Mouse (Mus musculus): ENCODE results near the gene Prodh2.
A peak's percentile ranks its signal among the peaks of the same experiment; 100 is the strongest.
"Not testable (repeated sequence)": the region's sequence is repeated elsewhere in the genome, so short reads cannot be mapped to it uniquely, and the experiment has no call there.

The Prodh2 gene

GRCm38 (mm10) chr7:30493401-30493931, at the start of gene Prodh2:
TSS of gene Prodh2 (plus strand) at chr7:30493622.
- DNase-seq, result peak in 1 of 2 experiments; percentile 23

GRCm38 (mm10) chr7:30443696-30444095, 49.7 kb upstream of the Prodh2 start:
- peak in 1 of 2 experiments; percentile 19 for DNase-seq

DNA sequence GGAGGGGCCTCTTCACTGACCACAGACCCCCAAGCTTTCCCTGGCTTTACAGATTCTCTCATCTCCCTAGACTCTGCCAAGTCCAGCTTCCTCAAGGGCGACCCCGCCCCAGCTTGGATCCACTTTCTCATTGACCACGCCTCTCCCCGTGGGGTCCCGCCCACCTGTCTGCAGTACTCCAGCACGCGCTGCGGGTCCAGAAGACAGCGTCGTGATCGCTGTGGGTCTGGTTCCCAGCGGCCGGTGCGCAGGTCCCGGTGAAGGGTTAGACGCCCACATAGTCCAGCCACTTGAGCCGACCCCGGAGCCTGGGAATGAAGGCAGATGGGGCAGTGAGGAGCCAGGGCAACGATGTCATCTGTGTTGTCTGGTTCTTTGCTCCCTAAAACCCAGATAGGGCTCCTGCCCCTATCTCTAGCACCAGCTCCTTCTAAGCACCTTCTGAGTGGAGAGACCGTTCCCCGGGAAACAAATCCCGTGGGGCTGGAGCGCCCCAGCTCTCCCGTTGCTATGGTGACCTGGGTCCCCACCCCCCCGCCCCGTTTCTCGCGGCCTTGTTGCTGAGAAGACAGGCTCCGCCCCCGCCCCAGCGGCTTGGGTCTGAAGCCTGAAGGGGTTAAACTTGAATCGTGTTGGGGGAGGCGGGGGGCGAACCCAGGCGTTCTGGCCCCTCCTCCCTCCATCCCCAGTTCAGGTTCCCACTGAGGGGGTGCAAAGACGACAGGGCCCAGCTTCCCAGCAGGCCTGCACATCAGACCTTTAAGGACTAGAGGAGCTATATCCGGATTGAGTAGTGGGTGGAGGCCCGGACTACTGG, 49.1 kb upstream of the Prodh2 start:
- peak; percentile 46 to 68 for DNase-seq

DNA sequence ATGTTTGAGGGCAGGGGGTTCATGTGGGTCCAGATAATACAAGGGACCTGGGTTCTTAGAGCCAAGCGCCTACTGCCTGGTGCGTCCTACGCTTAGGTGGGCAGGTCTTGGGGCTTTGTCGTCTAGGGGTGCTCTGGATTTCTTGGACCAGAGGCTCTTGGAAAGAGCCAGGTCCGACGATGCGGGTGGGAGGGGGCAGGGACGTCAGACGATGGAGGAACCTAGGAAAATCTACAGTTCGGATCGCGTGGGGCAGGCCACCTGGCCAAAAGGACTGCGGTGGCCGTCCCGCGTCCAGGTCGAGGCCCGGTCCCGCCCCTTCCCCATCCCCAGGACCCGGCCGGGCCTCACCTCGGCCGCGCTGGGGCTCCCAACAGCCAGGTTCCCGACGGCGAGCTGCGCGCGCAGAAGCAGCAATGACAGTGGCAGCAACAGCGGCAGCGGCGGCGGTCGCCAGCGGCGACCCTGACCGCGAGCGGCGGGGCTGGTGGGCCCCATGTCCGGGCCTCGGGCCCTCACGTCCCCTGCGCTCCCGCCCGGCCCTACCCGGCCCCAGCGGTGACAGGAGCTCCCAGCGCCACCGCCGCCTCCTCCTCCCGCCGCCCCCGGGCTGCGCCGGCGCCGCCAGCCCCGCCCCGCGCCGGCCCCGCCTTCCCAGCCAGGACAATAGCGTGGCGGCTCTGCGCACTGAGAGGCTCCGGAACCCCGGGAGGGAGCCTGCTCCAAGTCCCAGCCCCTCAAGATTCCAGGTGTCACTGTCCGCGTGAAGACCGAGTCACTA, 48.3 kb upstream of the Prodh2 start, which contains the start of gene Aplp1:
Gene Aplp1 (minus strand): TSS at position 565 of the 781 bp plus-strand sequence.
- peak; percentile 81 to 84 for DNase-seq

- no peak for DNase-seq
Measured at GRCm38 (mm10) chr7:30450241-30450640, 43.2 kb upstream of the Prodh2 start.

DNA sequence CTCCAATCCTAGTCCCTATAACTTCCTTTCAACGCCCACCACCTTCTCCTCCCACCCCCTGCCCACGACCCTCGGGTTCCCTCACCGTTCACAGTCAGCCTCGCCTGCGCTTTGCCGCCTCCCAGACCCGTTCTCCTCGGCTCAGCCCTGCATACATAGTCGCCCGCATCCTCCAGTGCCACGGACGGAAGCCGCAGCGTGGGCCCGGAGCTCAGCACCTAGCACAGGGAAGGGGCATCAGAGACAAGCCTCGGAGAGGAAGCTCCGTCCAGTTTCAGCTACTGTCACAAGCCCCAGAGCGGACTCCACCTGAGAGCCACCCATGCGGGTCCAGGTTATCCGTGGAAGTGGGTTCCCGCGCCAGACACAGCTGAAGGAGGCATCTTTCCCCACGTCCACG, 40.1 kb upstream of the Prodh2 start:
- no peak for DNase-seq

- peak in 1 of 2 experiments; percentile 40 for DNase-seq
Measured at GRCm38 (mm10) chr7:30453766-30454165, 39.7 kb upstream of the Prodh2 start.

- no peak for DNase-seq
Measured at GRCm38 (mm10) chr7:30454259-30454658, 39.2 kb upstream of the Prodh2 start.

DNA sequence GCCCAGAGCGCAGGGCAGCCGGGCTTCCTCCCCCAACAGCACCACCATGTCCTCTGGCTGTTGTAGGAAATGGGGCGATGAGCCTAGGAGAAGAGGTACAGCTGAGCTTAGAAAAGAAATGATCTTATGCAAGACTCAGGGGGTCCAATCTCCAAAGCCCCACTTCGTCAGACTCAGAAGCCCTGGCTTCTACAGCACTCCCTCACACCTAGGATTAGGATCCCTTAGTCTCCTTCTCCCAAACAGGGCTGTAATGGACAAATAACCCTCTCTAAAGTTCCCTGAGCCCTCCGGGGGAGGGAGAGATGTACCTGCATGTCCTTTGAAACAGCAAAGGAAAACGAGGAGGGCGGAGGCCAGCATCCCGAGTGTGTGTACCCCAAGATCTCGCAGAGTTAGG, 36.9 kb upstream of the Prodh2 start:
- no peak for DNase-seq

DNA sequence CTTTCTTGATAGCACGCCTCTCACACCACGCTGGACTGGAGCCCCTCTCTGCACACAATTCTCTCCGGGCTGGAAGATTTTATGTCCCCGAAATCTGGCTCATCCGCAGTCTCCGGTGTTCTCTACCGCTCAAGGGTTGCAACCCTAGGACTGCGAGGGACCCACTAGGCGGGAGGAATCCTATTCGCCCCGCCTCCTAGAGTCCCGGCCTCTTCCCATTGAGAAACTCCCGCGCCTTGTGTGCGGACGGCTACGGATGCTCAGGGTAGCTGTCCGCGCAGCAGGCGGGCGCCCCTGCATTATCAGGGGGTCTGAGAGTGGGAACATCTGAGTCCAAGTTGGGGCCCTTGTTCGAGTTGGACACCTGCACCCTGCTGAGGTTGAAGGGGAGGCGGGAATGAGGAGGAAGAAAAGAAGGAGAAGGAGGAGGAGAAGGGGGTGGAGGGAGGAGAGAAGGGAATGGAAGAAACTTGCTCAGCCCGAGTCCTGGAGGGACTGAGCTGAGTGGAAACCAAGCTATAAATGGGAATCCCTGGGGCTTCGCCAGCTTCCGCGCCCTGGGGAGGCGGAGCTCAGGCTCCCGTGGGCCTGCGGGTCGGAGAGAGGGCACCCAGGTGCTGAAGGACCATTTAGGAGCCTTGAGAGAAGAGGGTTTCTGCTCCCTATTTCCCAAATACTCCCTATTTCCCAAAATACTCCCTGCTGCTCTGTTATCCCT, 36.4 kb upstream of the Prodh2 start:
- no peak for DNase-seq

DNA sequence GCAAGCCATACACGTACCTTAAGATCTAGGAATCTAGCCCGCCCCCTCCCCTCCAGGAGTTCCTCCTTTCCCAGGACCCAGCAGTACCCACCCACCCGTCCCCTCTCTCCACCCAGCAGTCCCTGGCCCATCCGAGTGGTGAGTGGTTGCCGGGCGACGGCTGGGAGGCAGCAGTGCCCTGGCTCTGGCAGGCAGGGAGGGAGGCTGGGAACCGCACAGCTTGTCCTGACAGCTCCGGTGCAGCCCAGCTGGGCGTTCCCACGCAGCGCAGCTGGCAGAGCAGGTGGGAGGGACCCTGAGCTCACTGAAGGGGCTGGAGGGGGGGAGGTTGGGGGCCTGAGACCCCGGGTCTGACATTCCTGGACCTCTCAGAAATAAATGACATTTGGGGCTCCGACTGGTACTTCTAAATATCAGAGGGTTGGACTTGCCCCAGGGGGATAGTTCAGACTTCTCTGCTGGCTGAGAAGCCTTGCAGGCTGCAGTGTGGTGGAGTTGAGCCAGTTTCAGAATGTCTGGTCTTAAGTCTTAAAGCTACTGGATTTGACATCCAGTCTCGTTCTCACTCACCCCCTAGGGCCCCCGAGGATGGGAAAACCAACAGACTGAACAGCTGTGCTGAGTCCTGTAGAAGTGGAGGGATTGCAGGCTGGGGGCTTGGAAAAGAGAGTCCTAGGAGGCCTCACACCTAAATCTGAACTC, 35.6 kb upstream of the Prodh2 start, which contains the start of the genes Kirrel2 and Nphs1:
Gene Kirrel2 (minus strand): TSS at position 62 of the 702 bp plus-strand sequence.
Gene Nphs1 (plus strand): TSS at position 687 of the 702 bp plus-strand sequence.
- DNase-seq, result peak; percentile 44 to 51

DNA sequence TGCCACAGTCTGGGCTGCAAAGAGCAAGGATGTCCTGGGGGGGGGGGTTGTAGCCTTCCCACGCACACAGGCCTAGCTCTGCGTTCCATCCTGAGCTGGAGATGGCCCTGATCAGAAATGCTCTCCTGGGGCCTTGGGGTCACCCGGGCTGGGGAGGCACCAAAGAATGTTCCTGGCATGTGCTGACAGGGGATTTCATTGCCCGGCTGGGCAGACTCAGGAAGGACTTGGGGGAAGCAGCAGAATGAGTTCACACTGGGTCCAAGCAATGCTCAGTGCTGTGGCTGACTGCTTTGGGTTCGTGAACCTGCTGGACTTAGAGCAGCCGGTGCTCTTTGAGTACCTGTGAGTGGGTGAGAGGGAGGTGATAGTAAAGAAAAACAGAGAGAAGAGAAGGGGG, 33.9 kb upstream of the Prodh2 start:
- DNase-seq, result no peak

- no peak for DNase-seq
Measured at GRCm38 (mm10) chr7:30463568-30463967, 29.9 kb upstream of the Prodh2 start.

- no peak for DNase-seq
Measured at GRCm38 (mm10) chr7:30463996-30464395, 29.4 kb upstream of the Prodh2 start.

DNA sequence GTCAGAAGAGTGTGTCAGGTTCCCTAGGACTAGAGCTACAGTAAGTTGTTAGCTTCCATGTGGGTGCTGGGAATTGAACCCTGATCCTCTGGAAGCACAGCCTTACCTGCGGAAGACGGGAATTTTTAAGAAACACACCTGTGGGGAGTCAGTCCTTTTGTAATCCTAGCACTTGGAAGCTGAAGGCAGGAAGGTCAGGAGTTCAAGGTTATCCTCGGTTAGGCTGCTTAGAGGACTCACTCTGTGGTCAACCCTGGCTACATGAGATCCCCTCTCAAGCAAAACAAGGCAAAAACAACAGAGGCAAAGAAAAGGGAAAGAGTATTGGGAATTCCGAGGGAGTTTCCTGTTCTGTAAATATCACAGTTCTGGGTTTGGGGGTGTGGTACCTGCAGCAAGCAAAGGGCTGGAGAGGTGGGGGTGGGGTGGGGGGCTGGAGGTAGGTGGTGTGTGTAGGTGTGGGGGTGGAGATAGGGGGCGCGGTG, 28.6 kb upstream of the Prodh2 start:
- no peak for DNase-seq

DNA sequence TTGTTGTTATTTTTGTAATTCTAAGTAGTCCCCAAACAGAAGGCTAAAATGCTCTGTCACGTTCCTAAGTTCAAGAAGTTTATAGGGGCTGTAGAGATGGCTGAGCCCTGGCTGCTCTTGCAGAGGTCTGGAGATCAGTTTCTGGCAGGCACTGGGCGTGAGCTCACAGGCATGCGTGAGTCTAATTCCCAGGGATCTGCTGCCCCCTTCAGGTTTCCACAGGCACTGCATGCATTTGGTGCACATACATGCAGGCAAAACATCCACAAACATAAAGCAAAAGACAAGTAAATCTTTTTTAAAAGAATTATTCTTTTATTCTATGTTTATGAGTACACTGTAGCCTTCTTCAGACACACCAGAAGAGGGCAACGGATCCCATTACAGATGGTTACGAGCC, 21.0 kb upstream of the Prodh2 start:
- peak; percentile 66 to 85 for DNase-seq

- DNase-seq, result no peak
Measured at GRCm38 (mm10) chr7:30474999-30475398, 18.4 kb upstream of the Prodh2 start.

GRCm38 (mm10) chr7:30476136-30476535, 17.3 kb upstream of the Prodh2 start:
- DNase-seq, result not testable (repeated sequence)

GRCm38 (mm10) chr7:30477415-30478381, 15.7 kb upstream of the Prodh2 start:
- DNase-seq, result peak; percentile 56 to 65

DNA sequence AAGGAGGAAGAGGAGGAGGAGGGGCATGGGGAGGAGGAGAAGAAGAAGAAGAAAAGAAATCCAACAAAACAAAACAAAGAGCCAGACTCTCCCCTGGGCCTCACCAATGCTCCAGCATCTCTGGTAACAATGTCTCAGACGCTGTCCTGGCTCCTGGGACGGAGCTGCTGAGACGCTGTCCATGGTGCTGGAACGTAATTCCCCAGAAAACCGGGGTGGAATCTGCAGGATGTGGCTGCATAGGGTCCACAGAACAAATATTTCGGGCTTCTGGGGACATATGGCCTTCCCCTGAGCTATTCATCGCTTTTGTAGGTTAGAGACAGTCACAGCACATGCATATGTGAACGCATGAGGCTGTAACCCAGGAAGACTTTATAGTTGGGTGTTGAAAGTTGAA, 9.2 kb upstream of the Prodh2 start:
- no peak for DNase-seq

All from cerebellum, postnatal 14 days (tissue).